Mouse (Mus musculus) heart, adult 2 months (tissue): ENCODE measurements around the gene Nfic.

ENCODE experiments used
- CTCF ChIP-seq: fragments of 200-600 bp; IDR thresholded peaks from 2 replicates; pipeline ENCODE4 v1.8.1; 2022; ENCODE audit warnings: antibody characterized with exemption, mild to moderate bottlenecking, moderate library complexity
- POLR2A ChIP-seq: fragments of 200-500 bp; IDR thresholded peaks from 2 replicates; pipeline ENCODE4 v1.6.1; 2011; ENCODE audit warnings: mild to moderate bottlenecking, low read depth, low read length, control low read depth; ENCODE audit not compliant: insufficient read depth

GRCm38 (mm10) chr10:81421041-81421796, 34.2 kb downstream of the Nfic start:
- TF ChIP-seq CTCF, result no peak
- TF ChIP-seq POLR2A, result no peak
